ENCODE assay signal across 20 mouse cellular contexts in genomic region chr19:21476782-21477181, GRCm38 (mm10). TPM values are rescaled to one million over a fixed set of nuclear protein-coding genes. Genes with fewer than 3 reads are reported as not detected.
A peak's percentile ranks its signal among the peaks of the same experiment; 100 is the strongest.
DNase-seq lines count a peak whose midpoint lies in the region; ATAC-seq and TF ChIP-seq lines count a peak whose summit lies in the region.
"Had no signal": no experiment of that assay in that cellular context is flagged by ENCODE, and none has a peak within 500 bp of the region (broad histone marks: within the 10 kb centered on the region; RNA-seq: fewer than 3 reads in every experiment).

No protein-coding gene starts in this region.

- peaks cover 4% of the 10 kb centered on the region for H3K9me3 ChIP-seq in CH12.LX (replicated peaks; ENCODE audit: low read length)
- H3K9me3 ChIP-seq: embryonic facial prominence, embryonic 12.5 days; forebrain, embryonic 10.5 days; heart, embryonic 10.5 days; liver, embryonic 12.5 days; stomach, embryonic 15.5 days had no signal

- TF ChIP-seq CTCF in left cerebral cortex, adult 2 months (IDR thresholded peaks at IDR 0.05) = no peak
- TF ChIP-seq CTCF in CH12.LX (conservative IDR thresholded peaks at IDR 0.05 in 1 of 2, IDR thresholded peaks at IDR 0.05 in 1 of 2; ENCODE audit: low read depth in 2 of 2, low read length in 2 of 2) = no peak

- in situ Hi-C loops in CH12.LX (cut with MboI; ENCODE audit: low pct_ligation_motif_present, low pct_unique_long_range_greater_than_20kb, low sequenced_read_pairs) = no loop called here

- H3K36me3 ChIP-seq in CH12.LX (replicated peaks in 1 of 2; ENCODE audit: control insufficient read depth in 1 of 2, insufficient read depth in 1 of 2, low read length in 1 of 2) = no peaks in the 10 kb centered on the region
- H3K36me3 ChIP-seq: embryonic facial prominence, embryonic 12.5 days; forebrain, embryonic 10.5 days; heart, embryonic 10.5 days; liver, embryonic 12.5 days; stomach, embryonic 15.5 days had no signal

- H3K4me1 ChIP-seq in CH12.LX (ENCODE audit: control insufficient read depth in 1 of 2, insufficient read depth in 2 of 2) = peaks cover 15 to 30% of the 10 kb centered on the region in 2 experiments
- no peaks in the 10 kb centered on the region; the same call in 1 of the 2 replicates for H3K4me1 ChIP-seq in brown adipose tissue, adult 24 weeks (ENCODE audit: control insufficient read depth, insufficient read depth, insufficient read length, low read length)
- H3K4me1 ChIP-seq: heart, embryonic 10.5 days; liver, embryonic 12.5 days; stomach, embryonic 15.5 days had no signal

- DNase-seq in left cerebral cortex, adult 2 months (ENCODE audit: extremely low spot score in 1 of 2, low spot score in 2 of 2) = no peak
- no peak for DNase-seq in left cerebral cortex, postnatal 4 days
- peak; percentile 61 for DNase-seq in CH12.LX (ENCODE audit: extremely low read depth)
- DNase-seq in layer of hippocampus, postnatal 25 days (ENCODE audit: extremely low spot score in 1 of 2, low spot score in 1 of 2) = no peak
- no peak for DNase-seq in urinary bladder, postnatal 25 days (ENCODE audit: low spot score)
- DNase-seq: cerebellum, adult 11-12 months; heart, postnatal 4 days; lung, postnatal 14 days; retina, postnatal 1 day; spleen, adult 18-20 months had no signal

- H3K27ac ChIP-seq in left cerebral cortex, adult 2 months = peak overlapping the region; percentile 9; the same call in 1 of the 2 replicates
- H3K27ac ChIP-seq in CH12.LX (ENCODE audit: insufficient read depth, low read depth) = peak overlapping the region; percentile 24
- H3K27ac ChIP-seq in brown adipose tissue, adult 24 weeks (replicated peaks; ENCODE audit: low read depth, low read length) = peak overlapping the region; percentile 39
- H3K27ac ChIP-seq: embryonic facial prominence, embryonic 12.5 days; forebrain, embryonic 10.5 days; heart, embryonic 10.5 days; hindbrain, postnatal 0 days; liver, embryonic 12.5 days; stomach, embryonic 15.5 days had no signal

- TF ChIP-seq POLR2A in CH12.LX (IDR thresholded peaks at IDR 0.05; ENCODE audit: low read depth, low read length) = no peak

- H3K79me2 ChIP-seq in CH12.LX (replicated peaks; ENCODE audit: control insufficient read depth, extremely low read depth, insufficient read depth, poor library complexity, severe bottlenecking) = no peaks in the 10 kb centered on the region

- peak; percentile 61 for ATAC-seq in megakaryocyte, adult 5-6 weeks (ENCODE audit: poor library complexity, severe bottlenecking)
- no peak for ATAC-seq in megakaryocyte-erythroid progenitor cell, adult 5-6 weeks (replicated peaks; ENCODE audit: low FRiP score, low TSS enrichment, poor library complexity, severe bottlenecking)
- ATAC-seq: activated CD4-positive, CD25-positive, alpha-beta regulatory T cell, adult 4 months; hindbrain, postnatal 0 days; liver, embryonic 12.5 days had no signal

- intact Hi-C loops in left cerebral cortex, adult 2 months (cut with DNase I) = loop anchor here (1.0 to 10.0 kb wide), 4 partner anchors 36 to 202 kb away; partner anchors contain the start of gene Zfand5
- intact Hi-C loops in left cerebral cortex, postnatal 4 days (cut with DNase I) = loop anchor here (10.0 kb wide), 1 partner anchor 88 kb away; no protein-coding TSS in a partner anchor

- no peak overlapping the region for H3K4me3 ChIP-seq in left cerebral cortex, adult 2 months
- no peak overlapping the region for H3K4me3 ChIP-seq in CH12.LX (replicated peaks in 1 of 3; ENCODE audit: low read depth in 2 of 3, low read length in 2 of 3, poor library complexity in 1 of 3)
- no peak overlapping the region for H3K4me3 ChIP-seq in brown adipose tissue, adult 24 weeks (ENCODE audit: insufficient read depth, low read depth, low read length)
- H3K4me3 ChIP-seq: embryonic facial prominence, embryonic 12.5 days; forebrain, embryonic 10.5 days; heart, embryonic 10.5 days; liver, embryonic 12.5 days; stomach, embryonic 15.5 days had no signal

- peak; percentile 100 for TF ChIP-seq EP300 in CH12.LX (IDR thresholded peaks at IDR 0.05; ENCODE audit: low read length)

- no peak; the same call in none of the 2 replicates for TF ChIP-seq RAD21 in CH12.LX (IDR thresholded peaks at IDR 0.05; ENCODE audit: low read depth, low read length)

- no peaks in the 10 kb centered on the region for H3K27me3 ChIP-seq in CH12.LX (replicated peaks)

- H3K9ac ChIP-seq in CH12.LX (ENCODE audit: insufficient read depth, low read depth) = no peak overlapping the region; the same call in 1 of the 2 replicates
- H3K9ac ChIP-seq: embryonic facial prominence, embryonic 12.5 days; liver, embryonic 12.5 days; stomach, embryonic 15.5 days had no signal

- H3K4me2 ChIP-seq in CH12.LX (ENCODE audit: insufficient read depth, low read depth, poor library complexity, severe bottlenecking) = peak overlapping the region; percentile 21; the same call in 1 of the 2 replicates
- H3K4me2 ChIP-seq: embryonic facial prominence, embryonic 12.5 days; liver, embryonic 12.5 days; stomach, embryonic 15.5 days had no signal

- dilution Hi-C loops in CH12.LX (cut with MboI; ENCODE audit: extremely low pct_ligation_motif_present, extremely low pct_unique_long_range_greater_than_20kb, low sequenced_read_pairs) = no loop called here

TF ChIP-seq in CH12.LX, 34 proteins besides CTCF, POLR2A, EP300 and RAD21 (continues in another document):
- no peak for TF ChIP-seq MXI1 (IDR thresholded peaks at IDR 0.05; ENCODE audit: low read depth, low read length)
- peak; percentile 98 for TF ChIP-seq JUND (conservative IDR thresholded peaks at IDR 0.05; ENCODE audit: low read depth, low read length)
- TF ChIP-seq UBTF (IDR thresholded peaks at IDR 0.05; ENCODE audit: low read depth, low read length) = no peak
- TF ChIP-seq POLR2AphosphoS2 (IDR thresholded peaks at IDR 0.05; ENCODE audit: low read depth, low read length) = no peak
- TF ChIP-seq E2F4 (IDR thresholded peaks at IDR 0.05; ENCODE audit: insufficient replicate concordance, low read depth, low read length) = no peak
- no peak for TF ChIP-seq NRF1 (IDR thresholded peaks at IDR 0.05; ENCODE audit: low read depth, low read length)
- TF ChIP-seq MYC (IDR thresholded peaks at IDR 0.05; ENCODE audit: low read depth, low read length) = peak; percentile 35; the same call in 1 of the 2 replicates
- no peak for TF ChIP-seq USF1 (IDR thresholded peaks at IDR 0.05; ENCODE audit: low read depth, low read length)
- no peak for TF ChIP-seq ZC3H11A (IDR thresholded peaks at IDR 0.05; ENCODE audit: low read depth, low read length)
- TF ChIP-seq JUN (IDR thresholded peaks at IDR 0.05; ENCODE audit: insufficient read depth, low read depth, low read length) = peak; percentile 99
- TF ChIP-seq ZNF384 (IDR thresholded peaks at IDR 0.05; ENCODE audit: low read depth, low read length) = no peak
- TF ChIP-seq CHD1 (IDR thresholded peaks at IDR 0.05; ENCODE audit: low read depth, low read length) = no peak
- 0 out of 2 replicates have a peak, but pooled peaks have one; percentile 9 for TF ChIP-seq SMC3 (IDR thresholded peaks at IDR 0.05; ENCODE audit: low read depth, low read length)
- no peak for TF ChIP-seq ZMIZ1 (IDR thresholded peaks at IDR 0.05; ENCODE audit: low read depth, low read length)
- TF ChIP-seq USF2 (conservative IDR thresholded peaks at IDR 0.05; ENCODE audit: low read depth, low read length) = no peak
- TF ChIP-seq HCFC1 (IDR thresholded peaks at IDR 0.05; ENCODE audit: low read depth, low read length) = no peak
- TF ChIP-seq MAZ (IDR thresholded peaks at IDR 0.05; ENCODE audit: low read depth, low read length) = 0 out of 2 replicates have a peak, but pooled peaks have one; percentile 37
- TF ChIP-seq MAFK (IDR thresholded peaks at IDR 0.05; ENCODE audit: insufficient replicate concordance, low read length) = peak; percentile 61; the same call in 1 of the 2 replicates
- TF ChIP-seq TBP (conservative IDR thresholded peaks at IDR 0.05; ENCODE audit: low read depth, low read length) = no peak
- peak; percentile 97 for TF ChIP-seq ETS1 (conservative IDR thresholded peaks at IDR 0.05; ENCODE audit: low read depth, low read length)
- no peak for TF ChIP-seq ZKSCAN1 (IDR thresholded peaks at IDR 0.05; ENCODE audit: borderline replicate concordance, low read depth, low read length)
- TF ChIP-seq MEF2A (IDR thresholded peaks at IDR 0.05; ENCODE audit: borderline replicate concordance, low read depth, low read length) = peak; percentile 82
- TF ChIP-seq IRF4 (IDR thresholded peaks at IDR 0.05; ENCODE audit: low read depth, low read length) = peak; percentile 99
- peak; percentile 95 for TF ChIP-seq RCOR1 (conservative IDR thresholded peaks at IDR 0.05; ENCODE audit: low read depth, low read length)
- peak; percentile 87 for TF ChIP-seq BHLHE40 (IDR thresholded peaks at IDR 0.05; ENCODE audit: low read depth, low read length)
- peak; percentile 58; the same call in 1 of the 2 replicates for TF ChIP-seq SIN3A (IDR thresholded peaks at IDR 0.05; ENCODE audit: low read length)
- no peak; the same call in 1 of the 2 replicates for TF ChIP-seq GABPA (IDR thresholded peaks at IDR 0.05; ENCODE audit: insufficient replicate concordance, low read depth, low read length)
- no peak for TF ChIP-seq PAX5 (IDR thresholded peaks at IDR 0.05; ENCODE audit: low read length)
- peak; percentile 84 for TF ChIP-seq CHD2 (IDR thresholded peaks at IDR 0.05; ENCODE audit: low read length)
- TF ChIP-seq KAT2A (IDR thresholded peaks at IDR 0.05; ENCODE audit: insufficient replicate concordance, low read length) = no peak
- TF ChIP-seq TCF12 (IDR thresholded peaks at IDR 0.05; ENCODE audit: low read depth, low read length) = peak; percentile 76
- no peak for TF ChIP-seq NELFE (IDR thresholded peaks at IDR 0.05; ENCODE audit: low read depth, low read length)
- peak; percentile 33; the same call in 1 of the 2 replicates for TF ChIP-seq MAX (IDR thresholded peaks at IDR 0.05; ENCODE audit: low read length)

RNA-seq across cellular contexts. Expression of gene Gda, which starts 3.5 kb away (rescaled TPM):
- total RNA-seq in left cerebral cortex, adult 2 months (2021) = 100 to 1,000 TPM; 169 to 176 TPM
- total RNA-seq in left cerebral cortex, postnatal 4 days (2021) = 100 to 1,000 TPM; 124 to 132 TPM
- total RNA-seq in CH12.LX (2012; rRNA removed) (not detected in 2 replicates), CH12.LX (2014; rRNA removed) (not detected in 2 replicates)
- polyA plus RNA-seq in CH12.LX (2012; ENCODE audit: insufficient read length, low read depth) = not detected in 2 replicates
- polyA plus RNA-seq in brown adipose tissue, adult 24 weeks (2012; ENCODE audit: insufficient read depth, insufficient read length, missing spikeins) = 9.3 and 10.5 TPM in 2 replicates
- 165 and 167 TPM in 2 replicates for total RNA-seq in megakaryocyte, adult 5-6 weeks (2015)
- total RNA-seq in megakaryocyte, adult 5-6 weeks (2017) = 226 and 236 TPM in 2 replicates
- 7.3 and 12.5 TPM in 2 replicates for total RNA-seq in megakaryocyte-erythroid progenitor cell, adult 5-6 weeks (2014; fragmentation: Nextera tagmentation)
- total RNA-seq in megakaryocyte-erythroid progenitor cell, adult 5-6 weeks (2017) = 7.7 and 8.4 TPM in 2 replicates
- 100 to 1,000 TPM; 127 to 128 TPM for total RNA-seq in layer of hippocampus, postnatal 25 days (2021)
- polyA plus RNA-seq: forebrain, embryonic 10.5 days had no signal

Comparison
In these comparisons a context has a peak if more than half of its experiments do, and no peak if none do; other contexts are left out.
1. RNA of gene Gda, which starts 3.5 kb away (total RNA-seq): 165 to 236 TPM in megakaryocyte, adult 5-6 weeks, 169 to 176 TPM in left cerebral cortex, adult 2 months, 124 to 132 TPM in left cerebral cortex, postnatal 4 days and 127 to 128 TPM in layer of hippocampus, postnatal 25 days; 7.3 to 12.5 TPM in megakaryocyte-erythroid progenitor cell, adult 5-6 weeks and not detected in CH12.LX; every median in the first group is over 4 times any median in the second.
2. Peak in every context shown above with its lines, with median percentiles within 50 percentile points of each other: H3K27ac ChIP-seq.